Mouse (Mus musculus) NIH3T3 (cell line): ENCODE measurements at regions not wholly inside any gene's neighbourhood (a gene's known extent, or its start where the extent isn't known, plus 50 kb on each side); places are given as distances from the start of the nearest gene placed in this dataset.

Experiments used
- DNase-seq: peaks from one replicate; pipeline ENCODE4 v3.0.0-alpha.2; 2012; ENCODE audit warnings: low read depth

- peak; percentile 4 for DNase-seq
Observed at GRCm38 (mm10) chr3:111553358-111553757, 1302.6 kb upstream of the Prmt6 start.
